Mouse (Mus musculus): ENCODE data around the gene Impg2.

DNA sequence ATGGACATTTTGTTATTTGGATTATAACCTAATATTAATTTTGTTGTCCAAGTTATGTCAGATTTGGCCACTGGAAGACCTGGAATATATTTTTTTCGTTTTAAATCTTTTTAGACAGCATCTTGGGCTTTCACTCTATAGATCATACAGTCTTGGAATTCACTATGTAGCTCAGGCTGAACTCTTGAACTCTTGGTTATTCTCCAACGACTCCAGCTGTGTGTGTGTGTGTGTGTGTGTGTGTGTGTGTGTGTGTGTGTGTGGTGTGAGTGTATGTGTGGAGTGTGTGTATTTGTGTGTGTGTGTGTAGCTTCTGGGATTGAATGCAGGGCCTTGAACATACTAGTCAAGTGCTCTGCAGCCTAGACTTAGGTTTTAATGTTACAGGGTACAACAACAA, 25.3 kb downstream of the Impg2 start:
- TF ChIP-seq CTCF (IDR thresholded peaks at IDR 0.05; ENCODE audit: borderline replicate concordance, insufficient read depth, low read depth, low read length) (no peak), POLR2A (IDR thresholded peaks at IDR 0.05; ENCODE audit: borderline replicate concordance, insufficient read depth, low read length) (no peak)
